Mouse (Mus musculus) heart, postnatal 0 days (tissue): ENCODE measurements at regions not wholly inside any gene's neighbourhood (a gene's known extent, or its start where the extent isn't known, plus 50 kb on each side); places are given as distances from the start of the nearest gene placed in this dataset.

Experiments used
- ATAC-seq: fragments of 200-750 bp; cut with Nextera tagmentation; 2 replicates; pipeline ENCODE4 v1.8.0; 2017; ENCODE audit warnings: low read depth, moderate number of reproducible peaks, moderate library complexity; ENCODE audit not compliant: insufficient read depth
- DNase-seq: peaks from one replicate; pipeline ENCODE4 v3.0.0-alpha.2; 2016; ENCODE audit warnings: low spot score
- H3K27ac ChIP-seq: fragments of 300-500 bp; sonication (generic); 2 replicates; pipeline ENCODE4 v1.5.1; 2014; ENCODE audit warnings: low read depth, mild to moderate bottlenecking
- H3K27me3 ChIP-seq: fragments of 300-500 bp; sonication (generic); 2 replicates; pipeline ENCODE4 v1.6.1; 2014; ENCODE audit warnings: low read length, mixed read lengths; ENCODE audit not compliant: control insufficient read depth, insufficient read depth
- H3K36me3 ChIP-seq: fragments of 300-500 bp; sonication (generic); replicated peaks from 2 replicates; pipeline ENCODE4 v1.6.1; 2014; ENCODE audit warnings: low read length, mixed read lengths; ENCODE audit not compliant: control insufficient read depth, insufficient read depth
- H3K4me1 ChIP-seq: fragments of 300-500 bp; sonication (generic); 2 replicates; pipeline ENCODE4 v1.6.1; 2014; ENCODE audit warnings: antibody characterized with exemption; ENCODE audit not compliant: control insufficient read depth, insufficient read depth
- H3K4me2 ChIP-seq: fragments of 300-500 bp; sonication (generic); 2 replicates; pipeline ENCODE4 v1.6.1; 2014; ENCODE audit warnings: low read depth, mild to moderate bottlenecking, low read length, moderate library complexity
- H3K4me3 ChIP-seq: fragments of 300-500 bp; sonication (generic); 2 replicates; pipeline ENCODE4 v1.5.1; 2014; ENCODE audit warnings: low read depth, low read length
- H3K9ac ChIP-seq: fragments of 300-500 bp; sonication (generic); replicated peaks from 2 replicates; pipeline ENCODE4 v1.6.1; 2014; ENCODE audit warnings: low read depth, low read length, mixed read lengths
- H3K9me3 ChIP-seq: fragments of 300-500 bp; sonication (generic); replicated peaks from 2 replicates; pipeline ENCODE4 v1.6.1; 2016; ENCODE audit warnings: low read length; ENCODE audit not compliant: control insufficient read depth
- CTCF ChIP-seq: IDR thresholded peaks from 2 replicates; pipeline ENCODE4 v1.5.1; 2016; ENCODE audit warnings: antibody characterized with exemption, control low read depth, low read depth
- EP300 ChIP-seq: IDR thresholded peaks from 2 replicates; pipeline ENCODE4 v1.6.1; 2016; ENCODE audit warnings: antibody characterized with exemption, low read depth
- WGBS: fragments of 180-500 bp; shearing (Covaris S2); extraction: QIAGEN DNeasy Blood & Tissue Kit; methylation state at CpG from one replicate; pipeline ENCODE4 v1.1.7; 2014; 5-methylcytosine and 5-hydroxymethylcytosine counted together

DNA sequence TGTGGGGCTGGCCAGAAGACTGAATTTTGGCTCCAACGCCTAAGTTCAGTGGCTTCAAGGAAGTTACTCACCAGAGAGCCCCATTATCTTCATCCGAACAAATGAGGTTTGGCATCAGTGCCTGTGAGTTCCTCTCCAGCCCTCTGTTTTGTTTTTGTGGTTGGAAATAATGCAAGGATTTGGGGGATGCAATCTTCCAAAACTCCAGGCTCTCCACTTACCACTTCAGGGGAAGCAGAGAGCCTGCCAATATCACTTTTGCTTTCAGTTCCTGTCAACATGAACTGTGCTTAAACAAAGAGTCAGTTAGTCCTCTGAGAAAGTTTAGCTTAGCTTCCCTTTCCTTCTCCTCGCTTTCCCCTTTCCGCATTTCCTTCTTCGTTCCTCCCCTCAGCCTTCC, 189.4 kb upstream of the Hmga2 start:
- Histone ChIP-seq H3K4me2 (peak overlapping the region; percentile 6; the same call in 1 of the 2 replicates), H3K27me3 (no peaks in the 10 kb centered on the region), H3K9me3 (no peaks in the 10 kb centered on the region), H3K4me1 (no peaks in the 10 kb centered on the region), H3K9ac (no peak overlapping the region), H3K4me3 (no peak overlapping the region), H3K27ac (peak overlapping the region; percentile 56; the same call in 1 of the 2 replicates), H3K36me3 (no peaks in the 10 kb centered on the region)
- TF ChIP-seq CTCF (no peak), EP300 (no peak)
- DNase-seq (peak; percentile 19), ATAC-seq (no peak)
- 60% methylated on average over 5 of the region's 5 CpGs for WGBS

GRCm38 (mm10) chr10:120664419-120664818, 188.2 kb upstream of the Hmga2 start:
- WGBS: 79% methylated on average over 5 of the region's 5 CpGs
- H3K27me3 ChIP-seq: no peaks in the 10 kb centered on the region
- H3K36me3 ChIP-seq: no peaks in the 10 kb centered on the region
- no peaks in the 10 kb centered on the region for H3K9me3 ChIP-seq
- ATAC-seq (no peak), DNase-seq (no peak)
- TF ChIP-seq CTCF (no peak), EP300 (no peak)
- H3K4me1 ChIP-seq: no peaks in the 10 kb centered on the region
- H3K9ac ChIP-seq: no peak overlapping the region
- no peak overlapping the region for H3K27ac ChIP-seq
- H3K4me2 ChIP-seq: no peak overlapping the region
- no peak overlapping the region for H3K4me3 ChIP-seq

GRCm38 (mm10) chr10:120663396-120663795, 187.1 kb upstream of the Hmga2 start:
- no peak overlapping the region for H3K9ac ChIP-seq
- WGBS: 61% methylated on average over 11 of the region's 11 CpGs
- H3K27ac ChIP-seq: no peak overlapping the region
- DNase-seq: no peak
- TF ChIP-seq CTCF: no peak
- TF ChIP-seq EP300: no peak
- no peaks in the 10 kb centered on the region for H3K9me3 ChIP-seq
- no peaks in the 10 kb centered on the region for H3K36me3 ChIP-seq
- ATAC-seq: no peak
- H3K4me1 ChIP-seq: no peaks in the 10 kb centered on the region
- H3K4me3 ChIP-seq: no peak overlapping the region
- no peak overlapping the region for H3K4me2 ChIP-seq
- H3K27me3 ChIP-seq: no peaks in the 10 kb centered on the region

- H3K4me2 ChIP-seq: no peak overlapping the region
- no peak overlapping the region for H3K9ac ChIP-seq
- H3K36me3 ChIP-seq: no peaks in the 10 kb centered on the region
- no peak overlapping the region for H3K27ac ChIP-seq
- H3K27me3 ChIP-seq: no peaks in the 10 kb centered on the region
- TF ChIP-seq CTCF (no peak), EP300 (no peak)
- 84% methylated on average over 6 of the region's 6 CpGs for WGBS
- H3K4me3 ChIP-seq: no peak overlapping the region
- no peaks in the 10 kb centered on the region for H3K9me3 ChIP-seq
- DNase-seq (no peak), ATAC-seq (no peak)
- no peaks in the 10 kb centered on the region for H3K4me1 ChIP-seq
Observed at GRCm38 (mm10) chr10:120660503-120660902, 184.2 kb upstream of the Hmga2 start.

DNA sequence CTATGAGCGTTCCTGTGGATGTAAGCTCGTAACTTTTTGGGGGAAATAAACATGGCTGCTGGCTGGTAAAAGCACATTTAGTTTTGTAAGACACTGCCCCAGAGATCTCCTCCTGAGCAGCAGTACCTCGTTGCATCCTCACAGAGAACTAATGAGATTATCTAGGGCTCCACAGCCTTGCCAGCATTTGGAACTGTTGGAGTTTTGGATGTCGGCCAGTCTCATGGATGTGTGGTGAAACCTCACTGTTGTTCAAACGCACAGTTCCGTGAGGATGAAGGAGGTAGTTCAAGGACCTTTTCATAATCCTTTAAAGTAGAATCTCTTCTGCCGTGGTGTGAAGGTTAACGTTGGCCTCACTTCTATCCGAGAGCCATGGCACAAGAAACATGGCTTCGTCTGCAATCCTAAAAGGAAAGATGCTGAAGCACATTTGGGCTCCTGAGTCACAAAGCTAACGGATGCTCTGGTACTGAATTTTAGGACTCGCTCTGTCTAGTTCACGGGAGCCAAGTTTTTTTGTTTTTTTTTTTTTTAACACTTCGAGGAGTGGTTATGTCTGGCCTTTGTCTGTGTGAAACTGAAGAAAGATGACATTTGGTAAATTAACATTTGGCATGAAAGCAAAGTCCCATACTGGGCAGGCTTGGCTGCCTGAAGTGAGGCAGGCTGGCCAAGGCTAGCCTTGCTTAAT, 179.1 kb upstream of the Hmga2 start:
- Histone ChIP-seq H3K9me3 (peaks cover 1% of the 10 kb centered on the region; the same call in 1 of the 2 replicates), H3K4me2 (no peak overlapping the region), H3K27me3 (no peaks in the 10 kb centered on the region), H3K4me3 (no peak overlapping the region), H3K27ac (no peak overlapping the region), H3K4me1 (no peaks in the 10 kb centered on the region), H3K36me3 (no peaks in the 10 kb centered on the region), H3K9ac (no peak overlapping the region)
- WGBS: 63% methylated on average over 14 of the region's 14 CpGs
- DNase-seq (no peak), ATAC-seq (no peak)
- TF ChIP-seq CTCF: no peak
